Mouse (Mus musculus) small intestine, adult 2 months (tissue): Measurements from ENCODE around the gene Cmtm6. TPM values are rescaled to one million over a fixed set of nuclear protein-coding genes. Genes with fewer than 3 reads are reported as not detected.

Experiments used
- H3K27ac ChIP-seq: fragments of 200-500 bp; 2 replicates; pipeline ENCODE4 v1.5.1; 2012; ENCODE audit warnings: low read depth, low read length, control low read depth, inconsistent platforms; ENCODE audit not compliant: insufficient read depth
- H3K27me3 ChIP-seq: fragments of 200-500 bp; 2 replicates; pipeline ENCODE4 v1.6.1; 2012; ENCODE audit warnings: mild to moderate bottlenecking, moderate library complexity, low read length, inconsistent platforms; ENCODE audit not compliant: control insufficient read depth, insufficient read depth
- H3K36me3 ChIP-seq: fragments of 200-500 bp; 2 replicates; pipeline ENCODE4 v1.6.1; 2012; ENCODE audit warnings: mild to moderate bottlenecking, low read length, control low read depth, inconsistent platforms; ENCODE audit not compliant: control insufficient read depth, insufficient read depth
- H3K4me1 ChIP-seq: fragments of 200-500 bp; 2 replicates; pipeline ENCODE4 v1.6.1; 2012; ENCODE audit warnings: low read length, inconsistent platforms, mixed read lengths; ENCODE audit not compliant: control insufficient read depth, insufficient read depth, insufficient read length
- H3K4me3 ChIP-seq: fragments of 200-500 bp; 2 replicates; pipeline ENCODE4 v1.5.1; 2012; ENCODE audit warnings: low read depth, mild to moderate bottlenecking, control low read depth, inconsistent platforms, low read length, moderate library complexity
- CTCF ChIP-seq: fragments of 200-500 bp; IDR thresholded peaks from 2 replicates; pipeline ENCODE4 v1.5.1; 2012; ENCODE audit warnings: low read depth, mild to moderate bottlenecking, control low read depth, inconsistent platforms, low read length, moderate library complexity, mixed read lengths; ENCODE audit not compliant: insufficient replicate concordance, insufficient read length; ENCODE audit errors: extremely low read depth
- POLR2A ChIP-seq: fragments of 200-500 bp; IDR thresholded peaks from 2 replicates; pipeline ENCODE4 v1.6.1; 2012; ENCODE audit warnings: low read depth, mild to moderate bottlenecking, control low read depth, inconsistent platforms, low read length, moderate library complexity
- WGBS: fragments of 180-500 bp; shearing (Covaris S2); methylation state at CpG from one replicate; pipeline ENCODE4 v1.1.7; 2018; 5-methylcytosine and 5-hydroxymethylcytosine counted together
- polyA plus RNA-seq: library from polyadenylated mRNA; depleted of rRNA; stranded (reverse); fragments of >200 nt; gene quantifications from 2 replicates; pipeline ENCODE4 v1.2.3, GENCODE M21; 2012; rRNA removed

Gene Cmtm6
- polyA plus RNA-seq, result 26.6 and 46.1 TPM in 2 replicates

GRCm38 (mm10) chr9:114731011-114731755 lies at the start of gene Cmtm6:
TSS of gene Cmtm6 (plus strand) at chr9:114731116.
- peak within 1 kb of the TSS; percentile 91 for H3K4me3 ChIP-seq
- H3K27me3 ChIP-seq, result no peaks in the 10 kb centered on the region
- H3K27ac ChIP-seq, result peak within 1 kb of the TSS; percentile 96
- H3K4me1 ChIP-seq, result peaks cover 10% of the 10 kb centered on the region
- WGBS, result under 1% methylated on average over 53 of the region's 53 CpGs
- H3K36me3 ChIP-seq, result no peaks in the 10 kb centered on the region
- TF ChIP-seq POLR2A (peak; percentile 89), CTCF (no peak)

GRCm38 (mm10) chr9:114682193-114682592 lies 48.7 kb upstream of the Cmtm6 start:
- H3K36me3 ChIP-seq, result no peaks in the 10 kb centered on the region
- 82% methylated on average over 4 of the region's 4 CpGs for WGBS
- no peak overlapping the region for H3K4me3 ChIP-seq
- no peak for TF ChIP-seq CTCF
- no peak for TF ChIP-seq POLR2A
- no peak overlapping the region for H3K27ac ChIP-seq
- H3K27me3 ChIP-seq, result no peaks in the 10 kb centered on the region
- H3K4me1 ChIP-seq, result peaks cover 8% of the 10 kb centered on the region; the same call in 1 of the 2 replicates

- no peak for TF ChIP-seq CTCF
- no peaks in the 10 kb centered on the region for H3K36me3 ChIP-seq
- no peaks in the 10 kb centered on the region for H3K27me3 ChIP-seq
- H3K4me3 ChIP-seq, result no peak overlapping the region
- peak overlapping the region; percentile 75 for H3K27ac ChIP-seq
- peaks cover 13% of the 10 kb centered on the region for H3K4me1 ChIP-seq
- WGBS, result 14% methylated on average over 7 of the region's 7 CpGs
Observed at GRCm38 (mm10) chr9:114686245-114686644, 44.7 kb upstream of the Cmtm6 start.

GRCm38 (mm10) chr9:114687639-114688038 lies 43.3 kb upstream of the Cmtm6 start:
- Histone ChIP-seq H3K27ac (no peak overlapping the region), H3K27me3 (no peaks in the 10 kb centered on the region), H3K4me1 (peaks cover 13% of the 10 kb centered on the region), H3K4me3 (no peak overlapping the region), H3K36me3 (peaks cover 5% of the 10 kb centered on the region)
- TF ChIP-seq CTCF, result no peak
- no peak for TF ChIP-seq POLR2A
- WGBS, result 81% methylated on average over 13 of the region's 13 CpGs

- TF ChIP-seq POLR2A (peak; percentile 89), CTCF (no peak)
- Histone ChIP-seq H3K36me3 (peaks cover 8% of the 10 kb centered on the region), H3K27ac (peak within 1 kb of the TSS; percentile 97), H3K27me3 (no peaks in the 10 kb centered on the region), H3K4me3 (peak within 1 kb of the TSS; percentile 91), H3K4me1 (peaks cover 13% of the 10 kb centered on the region)
- 1% methylated on average over 55 of the region's 57 CpGs for whole genome bisulfite sequencing
Observed at GRCm38 (mm10) chr9:114688252-114688952, 42.5 kb upstream of the Cmtm6 start, which contains the start of gene Dync1li1. TSS of gene Dync1li1 (plus strand) at chr9:114688790.

- Histone ChIP-seq H3K27ac (peak overlapping the region; percentile 97), H3K4me3 (peak overlapping the region; percentile 91), H3K36me3 (peaks cover 8% of the 10 kb centered on the region), H3K4me1 (peaks cover 13% of the 10 kb centered on the region), H3K27me3 (no peaks in the 10 kb centered on the region)
- WGBS, result under 1% methylated on average over 50 of the region's 50 CpGs
- no peak for TF ChIP-seq CTCF
- no peak for TF ChIP-seq POLR2A
Observed at GRCm38 (mm10) chr9:114688953-114689407, 41.9 kb upstream of the Cmtm6 start.

GRCm38 (mm10) chr9:114690119-114690601 lies 40.8 kb upstream of the Cmtm6 start:
- H3K27ac ChIP-seq, result no peak overlapping the region
- H3K4me3 ChIP-seq, result peak overlapping the region; percentile 12
- peaks cover 16% of the 10 kb centered on the region for H3K4me1 ChIP-seq
- H3K27me3 ChIP-seq, result no peaks in the 10 kb centered on the region
- WGBS, result 10% methylated on average over 10 of the region's 10 CpGs
- no peak for TF ChIP-seq CTCF
- H3K36me3 ChIP-seq, result peaks cover 13% of the 10 kb centered on the region
